Mouse (Mus musculus) right cerebral cortex, postnatal 14 days (tissue): ENCODE results near the gene Ano2.

ENCODE experiments used
- DNase-seq: peaks from one replicate; pipeline ENCODE4 v3.0.0; 2022

Ano2 gene

GRCm38 (mm10) chr6:125743203-125744100, 53.2 kb downstream of the Ano2 start:
- no peak for DNase-seq

GRCm38 (mm10) chr6:125747322-125747930, 57.2 kb downstream of the Ano2 start:
- DNase-seq = no peak

DNA sequence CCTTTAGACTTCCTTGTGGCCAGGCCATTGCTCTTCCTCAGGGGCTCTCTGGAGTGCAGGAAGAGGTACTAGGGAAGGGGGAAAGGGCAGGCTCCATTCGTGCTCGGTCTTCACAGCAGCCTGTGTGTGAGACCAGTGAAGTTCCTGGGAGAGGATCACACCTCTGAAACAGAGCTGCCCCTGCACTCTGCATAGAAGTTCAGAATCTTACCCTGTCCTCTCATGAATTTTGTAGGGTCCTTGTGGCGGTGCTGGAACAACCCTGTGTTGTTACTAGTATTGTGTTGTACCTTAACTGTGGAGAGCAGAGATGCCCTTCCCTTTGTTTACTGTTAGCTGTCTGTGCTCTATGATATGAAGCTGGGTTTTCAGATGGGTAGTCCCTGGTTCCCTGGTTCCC, 58.4 kb downstream of the Ano2 start:
- no peak for DNase-seq

- no peak for DNase-seq
These were observed 72.8 kb downstream of the Ano2 start for GRCm38 (mm10) chr6:125762851-125763519.

DNA sequence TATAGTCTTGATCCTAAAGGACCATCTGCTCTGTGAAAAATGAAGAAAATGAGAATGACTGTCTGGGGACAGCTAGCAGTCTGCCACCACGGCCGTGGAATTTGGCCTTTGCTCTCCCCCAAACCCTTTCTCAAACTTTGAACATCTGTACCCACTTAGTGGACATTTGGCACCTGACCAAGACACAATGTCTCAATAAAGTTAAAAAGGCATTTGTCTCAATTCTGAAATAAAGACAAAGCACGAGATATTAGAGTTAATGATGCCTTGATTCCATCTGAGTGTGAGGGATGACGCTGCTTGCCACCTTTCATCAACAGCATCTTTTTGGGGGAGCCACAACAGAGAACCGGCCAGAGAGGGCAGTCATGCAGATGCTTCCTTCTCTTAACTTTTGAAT, 83.0 kb downstream of the Ano2 start:
- no peak for DNase-seq

DNA sequence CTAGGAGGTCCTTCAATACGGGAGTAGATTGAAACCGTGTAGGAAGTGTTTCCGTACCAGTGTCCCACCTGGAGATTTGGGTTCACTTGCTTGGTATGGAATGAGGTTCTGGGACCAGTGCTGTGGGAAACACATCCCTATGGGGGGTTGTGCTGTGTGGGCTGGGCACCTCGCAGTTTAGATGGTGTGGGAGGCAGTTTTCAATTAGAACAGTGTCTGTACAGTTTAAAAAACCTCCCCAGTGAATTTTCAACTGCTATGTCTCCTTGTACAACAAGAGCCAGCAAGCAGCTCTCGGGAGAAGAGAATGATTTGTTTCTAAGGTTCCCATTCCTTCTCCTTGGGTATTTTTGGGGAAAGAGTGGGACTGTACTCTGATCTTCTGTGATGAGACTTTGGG, 86.1 kb downstream of the Ano2 start:
- no peak for DNase-seq

DNA sequence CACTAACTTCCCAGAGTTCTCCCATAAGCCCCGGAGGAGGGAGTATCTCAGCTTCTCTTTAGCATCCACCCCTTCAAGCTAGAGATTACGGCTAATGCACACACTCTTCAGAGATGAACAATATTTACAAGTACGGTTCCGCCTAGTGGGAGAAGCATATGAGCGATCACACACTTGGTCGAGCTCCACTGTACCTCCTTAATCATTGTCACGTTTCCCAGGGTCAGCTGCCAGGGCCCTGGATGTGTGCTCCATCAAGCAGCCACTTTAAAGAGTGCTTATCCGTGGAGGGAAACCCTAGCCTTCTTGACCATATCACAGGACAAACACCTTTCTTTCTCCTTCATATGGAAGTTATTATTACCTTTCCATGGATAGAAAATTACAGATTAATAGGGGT, 112.7 kb downstream of the Ano2 start:
- DNase-seq = no peak

DNA sequence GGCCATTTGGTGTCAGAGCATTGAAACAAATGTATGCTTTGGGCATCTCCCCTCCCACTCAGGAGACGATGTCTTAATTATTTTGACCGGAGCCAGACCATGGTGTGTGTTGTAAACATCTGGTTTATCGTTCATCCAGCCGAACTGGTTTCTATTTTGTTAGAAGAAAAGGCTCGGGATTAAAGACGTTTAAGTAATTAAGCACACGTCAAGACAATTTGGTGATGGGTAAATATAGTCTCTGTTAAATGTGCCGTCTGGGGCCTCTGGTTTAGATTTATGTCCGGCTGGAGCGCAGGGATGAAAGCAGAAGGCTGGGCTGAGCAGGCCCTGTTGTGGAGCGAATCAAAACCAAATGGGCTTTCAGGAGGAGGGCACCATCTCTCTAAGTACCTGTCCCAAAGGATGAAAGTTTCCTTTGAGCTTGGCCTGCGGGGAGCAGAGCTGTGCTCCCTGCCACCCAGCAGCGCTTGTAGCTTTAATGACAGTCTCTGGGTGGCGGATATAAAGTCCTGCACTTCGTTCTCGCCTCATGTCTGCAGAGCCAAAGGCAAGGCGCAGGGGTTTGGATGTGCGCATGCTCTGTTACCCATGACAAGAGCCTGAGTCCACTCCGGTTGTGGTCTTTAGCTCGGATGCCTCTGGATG, 113.3 kb downstream of the Ano2 start:
- DNase-seq = no peak

DNA sequence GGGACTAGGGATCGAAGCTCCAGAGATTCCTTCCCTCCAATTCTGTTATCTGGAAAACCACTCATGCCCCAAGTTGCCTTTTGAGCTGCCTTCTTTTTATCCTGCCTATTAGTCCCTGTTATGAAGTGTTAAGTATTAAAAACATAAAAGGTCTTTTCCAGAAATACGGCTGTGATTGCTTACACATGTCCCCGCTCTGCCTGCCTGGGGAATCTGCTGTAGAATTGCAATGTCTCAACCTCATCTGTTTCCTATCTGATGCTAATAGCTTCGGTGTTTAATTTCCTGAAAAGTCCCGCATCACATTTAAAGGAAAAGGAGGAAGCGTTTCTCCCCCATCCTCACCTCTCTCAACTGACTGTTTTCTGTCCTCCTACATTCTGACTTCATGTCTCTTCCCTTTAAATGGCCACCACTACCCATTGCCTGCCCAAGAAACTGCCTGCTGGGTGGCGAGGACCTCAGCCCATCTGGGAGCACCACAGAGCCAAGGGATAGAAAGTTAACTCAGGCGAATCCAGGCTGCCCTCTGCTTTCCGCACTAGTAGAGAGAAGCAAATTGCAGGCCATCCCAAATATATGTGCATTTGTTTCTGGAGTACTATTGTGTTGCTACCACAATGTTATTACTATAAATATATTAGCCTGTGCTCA, 118.9 kb downstream of the Ano2 start:
- no peak for DNase-seq

GRCm38 (mm10) chr6:125811395-125811794, 121.2 kb downstream of the Ano2 start:
- no peak for DNase-seq

- no peak for DNase-seq
These were observed 147.9 kb downstream of the Ano2 start for GRCm38 (mm10) chr6:125838121-125838520.

GRCm38 (mm10) chr6:125841284-125841683, 151.1 kb downstream of the Ano2 start:
- DNase-seq = no peak

DNA sequence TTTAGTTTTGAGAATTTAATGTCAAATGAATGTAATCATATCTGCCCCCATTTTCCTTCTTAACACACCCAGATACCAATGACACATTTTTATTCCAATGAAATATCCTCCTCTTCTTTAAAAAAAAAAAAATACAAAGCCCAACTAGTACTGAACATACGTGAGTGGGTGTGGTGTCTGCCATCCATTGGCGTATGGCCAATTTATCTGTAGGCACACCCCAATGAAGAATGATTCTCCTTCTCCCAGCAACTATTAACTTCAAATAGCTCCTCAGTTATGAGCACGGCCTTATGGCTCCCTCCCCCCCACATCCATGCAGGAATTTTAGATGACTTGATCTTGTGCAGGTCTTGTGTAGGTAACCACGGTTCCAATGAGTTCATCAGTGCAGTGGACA, 161.0 kb downstream of the Ano2 start:
- no peak for DNase-seq

- DNase-seq = peak; percentile 10
These were observed 168.1 kb downstream of the Ano2 start for GRCm38 (mm10) chr6:125858294-125858693.

GRCm38 (mm10) chr6:125868516-125868915, 178.3 kb downstream of the Ano2 start:
- peak; percentile 47 for DNase-seq

GRCm38 (mm10) chr6:125871482-125871881, 181.3 kb downstream of the Ano2 start:
- no peak for DNase-seq

GRCm38 (mm10) chr6:125874742-125875141, 184.5 kb downstream of the Ano2 start:
- no peak for DNase-seq

GRCm38 (mm10) chr6:125876884-125877283, 186.7 kb downstream of the Ano2 start:
- DNase-seq = no peak

GRCm38 (mm10) chr6:125878671-125879070, 188.5 kb downstream of the Ano2 start:
- no peak for DNase-seq

GRCm38 (mm10) chr6:125879306-125879705, 189.1 kb downstream of the Ano2 start:
- no peak for DNase-seq

DNA sequence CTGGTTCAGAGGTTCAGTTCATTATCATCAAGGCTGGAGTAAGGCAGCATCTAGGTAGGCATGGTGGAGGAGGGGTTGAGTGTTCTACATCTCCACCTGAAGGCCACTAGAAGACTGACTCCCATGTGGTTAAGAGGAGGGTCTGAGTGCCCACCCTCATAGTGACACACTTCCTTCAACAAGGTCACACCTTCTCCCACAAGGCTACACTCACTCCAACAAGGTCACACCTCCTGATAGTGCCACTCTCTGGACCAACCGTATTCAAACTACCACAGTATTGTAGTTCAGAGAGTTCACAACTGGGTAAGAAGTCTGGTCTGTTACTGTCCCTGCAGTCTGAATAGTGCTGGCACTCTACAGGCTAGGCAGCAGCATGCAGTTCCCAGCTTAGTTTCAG, 198.4 kb downstream of the Ano2 start:
- no peak for DNase-seq

- no peak for DNase-seq
These were observed 204.1 kb downstream of the Ano2 start for GRCm38 (mm10) chr6:125894340-125894739.

DNA sequence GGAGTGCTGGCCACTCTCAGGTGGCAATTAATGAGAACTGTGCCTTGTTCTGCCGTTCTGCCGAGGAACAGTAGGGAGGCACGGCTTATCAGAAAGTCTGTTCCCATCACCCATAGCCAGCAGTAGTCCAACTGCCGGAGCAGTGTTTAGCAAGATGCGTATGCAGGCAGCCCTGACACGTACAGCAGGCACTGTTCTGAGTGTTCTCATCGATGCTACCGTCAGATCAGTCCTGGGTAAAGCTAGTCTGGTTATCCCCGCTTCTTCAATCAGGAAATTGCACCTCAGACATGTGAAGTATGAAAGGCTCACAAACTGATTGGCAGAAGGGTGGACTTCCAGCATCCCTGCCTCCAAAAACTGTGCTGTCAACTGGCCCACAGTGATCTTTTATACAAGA, 224.2 kb downstream of the Ano2 start:
- no peak for DNase-seq
